Mouse (Mus musculus) G1E (cell line): Measurements from ENCODE around the gene Taz.

Experiments
- CTCF ChIP-seq: IDR thresholded peaks from 2 replicates; pipeline ENCODE4 v1.5.1; 2012; ENCODE audit warnings: low read depth, low read length, inconsistent platforms, mixed read lengths
- GATA1 ChIP-seq: IDR thresholded peaks from 2 replicates; pipeline ENCODE4 v1.6.1; 2012; ENCODE audit warnings: borderline replicate concordance, low read length, inconsistent platforms, mixed read lengths
- POLR2AphosphoS5 ChIP-seq: IDR thresholded peaks from 2 replicates; pipeline ENCODE4 v1.6.1; 2012; ENCODE audit warnings: low read depth, low read length, inconsistent platforms; ENCODE audit not compliant: insufficient replicate concordance
- TAL1 ChIP-seq: conservative IDR thresholded peaks from 2 replicates; pipeline ENCODE4 v1.6.1; 2012; ENCODE audit warnings: low read depth, low read length, inconsistent platforms, mixed read lengths

DNA sequence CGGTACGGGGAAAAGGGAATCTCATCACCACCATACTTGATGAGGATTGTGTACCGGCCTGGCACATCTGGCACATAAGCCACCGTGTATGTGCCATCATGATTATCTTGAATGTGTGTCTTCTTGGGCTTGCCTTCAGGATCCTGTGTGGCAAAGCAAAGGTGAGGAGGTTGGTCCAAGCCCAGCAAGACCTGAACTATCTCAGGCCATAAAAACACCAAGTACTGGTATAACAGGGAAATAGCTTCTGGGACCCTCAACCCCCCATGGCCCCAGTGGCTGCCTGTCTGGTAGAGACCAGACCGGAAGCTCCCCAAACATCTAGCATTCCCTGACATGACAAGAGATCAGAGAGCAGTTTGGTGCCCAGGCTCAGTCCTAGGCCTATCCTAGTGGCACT lies 48.5 kb upstream of the Taz start:
- TF ChIP-seq CTCF (no peak), TAL1 (no peak), GATA1 (no peak), POLR2AphosphoS5 (no peak)
